Mouse (Mus musculus) olfactory bulb, adult 2 months (tissue): ENCODE results near the gene Tle6.

ENCODE experiments used
- CTCF ChIP-seq: fragments of 200-500 bp; IDR thresholded peaks from 2 replicates; pipeline ENCODE4 v1.5.1; 2012; ENCODE audit warnings: low read depth, mild to moderate bottlenecking, low read length, moderate library complexity; ENCODE audit not compliant: insufficient read depth
- POLR2A ChIP-seq: fragments of 200-500 bp; IDR thresholded peaks from 2 replicates; pipeline ENCODE4 v1.6.1; 2012; ENCODE audit warnings: mild to moderate bottlenecking, low read depth, low read length, moderate library complexity; ENCODE audit not compliant: insufficient read depth

DNA sequence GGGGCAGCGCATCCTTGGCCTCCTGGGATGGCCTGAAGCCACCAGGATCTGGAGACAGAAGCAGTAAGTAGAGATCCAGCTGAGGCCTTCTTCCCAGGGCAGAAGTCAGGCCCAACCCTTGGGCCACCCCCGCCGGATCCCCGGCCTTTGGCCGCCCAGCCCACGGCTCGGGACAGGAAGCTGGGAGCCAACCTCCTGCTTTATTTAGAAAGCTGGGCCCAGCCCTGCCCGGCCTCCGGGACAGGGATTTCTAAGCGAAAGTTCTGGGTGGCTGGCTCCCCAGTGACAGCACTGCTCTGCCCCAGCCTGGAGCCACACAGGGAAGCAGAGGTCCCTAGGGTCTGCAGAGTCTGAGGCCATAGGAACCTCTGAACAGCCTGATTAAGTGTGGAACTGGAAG lies 59.1 kb downstream of the Tle6 start:
- TF ChIP-seq POLR2A (no peak), CTCF (no peak)
